Mouse (Mus musculus): ENCODE measurements around the gene Cd300c2.
"Not testable (repeated sequence)": the region's sequence is repeated elsewhere in the genome, so short reads cannot be mapped to it uniquely, and the experiment has no call there.

The Cd300c2 gene

GRCm38 (mm10) chr11:115001474-115002040 is at the start of gene Cd300c2:
Gene Cd300c2 (minus strand): TSS chr11:115001880.
- DNase-seq (ENCODE audit: low read depth, low spot score) = no peak

- DNase-seq (ENCODE audit: low read depth, low spot score) = peak; percentile 62
These were observed 47.7 kb upstream of the Cd300c2 start for GRCm38 (mm10) chr11:115049282-115049895.

GRCm38 (mm10) chr11:115048259-115048658 is 46.6 kb upstream of the Cd300c2 start, which contains the start of gene Cd300ld3:
Gene Cd300ld3 (minus strand): TSS chr11:115048409.
- peak; percentile 46 for DNase-seq (ENCODE audit: low read depth, low spot score)

- not testable (repeated sequence) for DNase-seq (ENCODE audit: low read depth, low spot score)
These were observed 36.0 kb upstream of the Cd300c2 start, which contains the start of gene Cd300ld5 for GRCm38 (mm10) chr11:115037669-115038068. Gene Cd300ld5 (minus strand): TSS chr11:115037769.

- not testable (repeated sequence) for DNase-seq (ENCODE audit: low read depth, low spot score)
These were observed 25.2 kb upstream of the Cd300c2 start, which contains the start of gene Cd300ld4 for GRCm38 (mm10) chr11:115026912-115027311. Gene Cd300ld4 (minus strand): TSS chr11:115027012.

- not testable (repeated sequence) for DNase-seq (ENCODE audit: low read depth, low spot score)
These were observed 14.4 kb upstream of the Cd300c2 start, which contains the start of gene Cd300ld2 for GRCm38 (mm10) chr11:115016093-115016492. Gene Cd300ld2 (minus strand): TSS chr11:115016193.

- DNase-seq (ENCODE audit: low read depth, low spot score) = peak; percentile 70
These were observed 2.4 kb upstream of the Cd300c2 start for GRCm38 (mm10) chr11:115004070-115004469.

- DNase-seq (ENCODE audit: low read depth, low spot score) = no peak
These were observed 11.9 kb downstream of the Cd300c2 start, which contains the start of gene Cd300ld for GRCm38 (mm10) chr11:114989793-114990192. Gene Cd300ld (minus strand): TSS chr11:114989922.

GRCm38 (mm10) chr11:114981866-114982265 is 19.8 kb downstream of the Cd300c2 start:
- peak; percentile 71 for DNase-seq (ENCODE audit: low read depth, low spot score)

GRCm38 (mm10) chr11:114972726-114973125 is 29.0 kb downstream of the Cd300c2 start:
- no peak for DNase-seq (ENCODE audit: low read depth, low spot score)

- no peak for DNase-seq (ENCODE audit: low read depth, low spot score)
These were observed 32.9 kb downstream of the Cd300c2 start, which contains the start of gene Cd300c for GRCm38 (mm10) chr11:114968752-114969207. Gene Cd300c (minus strand): TSS chr11:114969157.

GRCm38 (mm10) chr11:114965182-114965828 is 36.4 kb downstream of the Cd300c2 start:
- no peak for DNase-seq (ENCODE audit: low read depth, low spot score)

- DNase-seq (ENCODE audit: low read depth, low spot score) = peak; percentile 37
These were observed 41.3 kb downstream of the Cd300c2 start for GRCm38 (mm10) chr11:114960369-114960768.

Measured in A20 (cell line).